Mouse (Mus musculus) heart, postnatal 10 days (tissue): ENCODE measurements around the gene Gm20388. TPM values are rescaled to one million over a fixed set of nuclear protein-coding genes. Genes with fewer than 3 reads are reported as not detected.

Experiments used
- DNase-seq, 2 experiments: peaks; one replicate each; pipeline ENCODE4 v3.0.0; 2021
- intact Hi-C: fragments of 180-260 bp; cut with DNase I; formaldehyde crosslinking; loops from one replicate; pipeline ENCODE4 v1.15.1; 2025
- total RNA-seq, 2 experiments: library from RNA; stranded (reverse); gene quantifications; 2 replicates each; pipeline ENCODE4 v1.2.3; 2021

Gm20388 gene
- total RNA-seq, 2 experiments from 2014 or later: 2.0 to 2.2 TPM

DNA sequence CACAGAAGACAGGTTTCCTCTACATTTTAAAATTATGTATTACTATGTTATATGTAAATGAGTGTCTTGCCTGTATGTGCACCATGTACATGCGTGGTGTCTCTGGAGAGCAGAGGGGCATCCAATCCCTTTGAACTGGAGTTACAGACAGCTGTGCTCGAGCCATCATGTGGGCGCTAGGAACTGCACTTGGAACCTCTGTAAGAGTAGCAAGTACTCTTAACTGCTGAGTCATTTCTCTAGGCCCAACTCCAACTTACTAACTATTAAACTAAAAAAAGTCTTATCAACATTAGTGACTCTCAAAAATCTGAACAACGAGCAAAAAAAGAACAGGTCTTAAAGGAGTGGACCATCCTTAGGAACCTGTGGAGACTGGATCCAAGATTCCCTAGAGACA lies 3065.4 kb downstream of the Gm20388 start:
- intact Hi-C loops: no loop called here

DNA sequence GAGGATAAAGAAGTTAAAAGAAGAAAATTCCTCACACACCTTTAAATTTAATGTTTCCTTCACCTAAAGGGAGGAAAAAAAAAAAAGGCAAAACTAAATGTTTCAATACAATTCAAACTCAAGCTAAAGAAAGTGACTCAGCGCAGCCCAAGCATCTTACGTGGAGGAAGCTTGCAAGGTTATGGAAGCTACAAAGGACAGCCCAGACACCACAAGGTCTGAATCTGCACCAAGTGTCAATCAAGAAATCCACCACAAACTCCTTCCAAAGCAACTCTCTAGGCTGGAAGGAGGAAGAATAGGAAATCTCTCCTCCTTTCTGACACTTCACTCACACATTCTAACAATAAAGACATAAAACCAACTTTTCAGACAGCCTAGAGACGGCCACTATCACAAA lies 3068.8 kb downstream of the Gm20388 start:
- intact Hi-C loops: loop anchor here (2.0 kb wide), 1 partner anchor 73 kb away; no protein-coding TSS in a partner anchor
- no peak for DNase-seq

More for the DNA sequence above, 3065.4 kb downstream of the Gm20388 start:
- no peak for DNase-seq

DNA sequence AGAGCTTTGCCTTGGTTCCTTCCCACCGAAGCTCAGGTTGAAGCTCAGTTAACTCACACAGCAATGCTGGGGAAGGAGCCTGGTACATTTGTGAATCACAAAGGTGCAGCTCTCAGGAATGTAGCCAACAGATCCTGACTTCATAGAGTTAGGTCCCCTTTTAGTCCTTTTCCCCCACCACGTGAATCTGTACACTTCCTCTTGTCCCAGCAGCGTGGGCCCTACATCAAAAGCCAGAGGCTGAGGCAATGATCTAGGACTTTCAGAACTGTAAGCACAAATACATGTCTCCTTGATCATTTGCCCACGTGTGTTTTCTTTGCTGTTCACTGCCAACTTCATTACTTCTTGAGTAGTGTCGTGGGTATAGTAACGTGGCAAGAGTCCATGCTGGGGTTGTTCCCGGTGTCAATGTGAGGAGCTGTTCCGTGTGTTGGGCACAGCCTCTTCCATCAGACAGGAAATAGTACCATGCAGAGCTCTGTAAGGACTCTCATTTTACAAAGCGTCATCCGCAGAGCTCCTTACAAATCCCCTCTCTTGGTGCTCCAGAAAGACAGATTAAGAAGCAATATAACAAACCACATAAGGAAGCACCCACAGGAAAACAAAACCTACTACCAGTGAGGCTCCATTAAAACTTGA lies 3069.3 kb downstream of the Gm20388 start:
- no peak for DNase-seq
- intact Hi-C loops: loop anchor here (2.0 kb wide), 1 partner anchor 73 kb away; no protein-coding TSS in a partner anchor

DNA sequence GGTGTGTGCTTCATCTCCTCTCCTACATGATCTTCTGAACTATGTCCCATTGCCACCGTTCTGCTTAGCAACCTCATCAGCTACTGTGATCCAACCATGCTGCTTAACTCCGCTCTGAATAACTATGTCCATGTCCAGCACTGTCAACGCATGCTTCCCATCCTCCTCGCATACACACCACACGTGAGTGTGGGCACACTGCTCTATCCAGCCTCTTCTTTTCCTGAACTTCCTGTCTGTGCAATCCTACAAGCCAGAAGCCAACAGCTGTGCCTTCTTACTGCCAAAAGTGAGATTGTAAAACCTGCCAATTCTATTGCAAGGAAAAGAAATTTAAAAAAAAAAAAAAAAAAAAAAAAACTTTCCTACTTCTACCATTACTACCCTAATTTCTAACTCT lies 3071.0 kb downstream of the Gm20388 start:
- intact Hi-C loops: no loop called here
- no peak for DNase-seq

DNA sequence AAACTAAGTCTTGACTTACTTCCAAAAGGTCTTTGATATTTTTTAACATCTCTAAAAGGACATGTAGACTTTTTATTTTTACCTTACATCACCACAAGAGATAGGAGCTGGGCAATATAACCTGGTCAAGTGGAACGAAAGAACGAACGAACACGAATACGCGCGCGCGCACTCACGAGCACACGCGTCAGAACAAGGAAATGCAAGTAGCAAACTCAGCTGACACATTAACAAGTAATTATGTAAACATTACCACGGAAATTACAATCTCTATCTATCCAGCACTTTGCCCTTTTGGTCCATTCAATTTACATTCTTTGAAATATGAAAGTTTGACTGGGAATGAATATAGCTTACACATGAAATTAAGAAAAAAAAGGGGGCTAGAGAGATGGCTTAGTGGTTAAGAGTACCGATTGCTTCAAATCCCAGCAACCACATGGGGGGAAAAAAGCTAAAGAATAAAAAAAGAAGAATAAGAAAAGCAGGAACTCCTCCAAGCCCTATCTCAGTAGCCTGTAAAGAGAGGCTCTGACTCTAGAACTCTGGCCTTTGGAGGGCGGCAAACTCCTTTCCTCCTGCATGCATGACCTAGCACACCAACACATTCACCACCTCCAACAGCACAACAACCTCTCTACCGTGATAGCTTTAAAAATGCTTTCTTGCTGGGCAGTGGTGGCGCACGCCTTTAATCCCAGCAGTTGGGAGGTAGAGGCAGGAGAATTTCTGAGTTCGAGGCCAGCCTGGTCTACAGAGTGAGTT lies 3072.7 kb downstream of the Gm20388 start:
- intact Hi-C loops: no loop called here

DNA sequence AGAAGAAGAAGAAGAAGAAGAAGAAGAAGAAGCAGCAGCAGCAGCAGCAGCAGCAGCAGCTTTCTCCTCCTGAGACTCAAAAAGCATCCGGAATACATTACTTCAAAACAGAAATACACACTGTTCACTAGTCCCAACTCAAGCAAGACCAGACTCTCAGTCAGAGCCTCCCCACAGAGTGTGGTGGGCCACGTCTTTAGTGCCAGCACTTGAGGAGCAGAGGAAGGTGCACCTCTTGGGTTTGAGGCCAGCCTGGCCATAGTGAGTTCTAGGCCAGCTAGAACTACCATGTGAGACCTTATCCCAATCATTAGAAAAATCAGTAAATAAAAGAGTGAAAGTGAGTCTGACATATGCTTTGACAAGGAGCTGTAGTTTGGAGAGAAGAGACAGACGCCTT lies 3073.5 kb downstream of the Gm20388 start:
- intact Hi-C loops: no loop called here
- DNase-seq: no peak

More for the DNA sequence above, 3072.7 kb downstream of the Gm20388 start:
- DNase-seq: no peak

DNA sequence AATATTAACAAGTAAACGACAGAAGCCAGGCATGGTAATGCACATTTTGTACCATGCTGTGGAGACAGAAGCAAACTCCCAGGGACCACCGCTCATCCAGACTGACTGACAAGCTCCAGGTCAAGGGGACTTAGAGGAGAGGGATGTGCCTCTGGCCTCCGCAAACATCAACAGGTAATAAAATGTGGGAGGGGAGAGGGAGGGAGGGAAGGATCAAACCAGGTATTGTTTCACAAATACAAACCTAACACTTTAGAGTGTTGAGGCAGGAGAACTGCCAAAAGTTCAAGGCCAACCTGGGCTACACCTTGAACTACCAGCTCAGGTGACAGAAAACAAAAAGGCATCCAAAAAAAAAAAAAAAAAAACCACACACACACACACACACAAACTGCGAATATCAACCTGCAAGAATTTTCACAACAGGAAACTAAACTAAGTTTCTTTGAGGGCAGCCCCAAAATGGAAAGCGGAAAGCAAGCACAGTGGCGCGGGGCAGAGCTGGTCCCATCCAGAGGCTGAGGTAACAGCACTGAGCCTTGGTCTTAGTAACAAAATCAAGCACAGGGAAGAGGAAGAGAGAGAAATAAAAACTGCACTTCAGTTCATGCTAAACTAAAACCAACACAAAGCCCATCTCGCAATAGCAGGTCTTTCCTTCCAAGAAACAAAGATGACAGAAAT lies 3076.0 kb downstream of the Gm20388 start:
- DNase-seq: no peak
- intact Hi-C loops: no loop called here

DNA sequence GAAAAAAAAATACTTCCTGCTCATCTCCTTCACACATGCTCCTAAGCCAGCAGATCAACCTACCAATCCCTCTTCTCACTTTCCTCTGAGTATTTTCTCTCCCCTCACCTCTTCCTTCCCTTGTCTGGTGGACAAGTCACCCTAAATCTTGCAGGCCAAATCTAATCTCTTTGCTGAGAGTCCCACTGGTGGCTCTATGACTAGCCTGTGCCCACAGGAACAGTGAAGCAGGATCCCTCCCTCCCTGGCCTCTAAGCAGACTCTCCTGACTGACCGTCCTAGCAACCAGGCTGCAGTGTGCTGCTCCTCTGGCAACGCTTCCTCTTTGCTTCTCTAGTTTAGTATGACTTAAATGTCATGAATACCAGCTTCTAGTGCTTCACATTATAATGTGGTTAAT lies 3076.6 kb downstream of the Gm20388 start:
- no peak for DNase-seq
- intact Hi-C loops: no loop called here

DNA sequence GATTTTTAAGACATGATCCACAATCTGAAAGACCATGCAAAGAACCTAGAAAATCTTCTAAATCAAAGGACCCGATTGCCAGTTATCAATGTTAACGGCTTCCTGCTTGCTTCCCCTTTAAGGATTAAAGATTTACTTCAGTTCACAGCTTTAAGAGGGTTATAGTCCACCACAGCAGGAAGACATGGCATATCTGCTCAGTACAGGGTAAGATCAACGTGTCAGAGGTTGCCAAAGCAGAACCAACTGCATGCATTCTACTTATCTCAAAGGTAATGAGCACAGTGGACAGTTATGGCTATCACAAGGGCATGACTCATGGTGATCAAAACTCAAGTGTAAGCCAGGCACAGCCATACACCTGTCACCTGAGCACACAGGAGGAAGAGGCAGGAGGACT lies 3078.3 kb downstream of the Gm20388 start:
- intact Hi-C loops: no loop called here
- DNase-seq: no peak

DNA sequence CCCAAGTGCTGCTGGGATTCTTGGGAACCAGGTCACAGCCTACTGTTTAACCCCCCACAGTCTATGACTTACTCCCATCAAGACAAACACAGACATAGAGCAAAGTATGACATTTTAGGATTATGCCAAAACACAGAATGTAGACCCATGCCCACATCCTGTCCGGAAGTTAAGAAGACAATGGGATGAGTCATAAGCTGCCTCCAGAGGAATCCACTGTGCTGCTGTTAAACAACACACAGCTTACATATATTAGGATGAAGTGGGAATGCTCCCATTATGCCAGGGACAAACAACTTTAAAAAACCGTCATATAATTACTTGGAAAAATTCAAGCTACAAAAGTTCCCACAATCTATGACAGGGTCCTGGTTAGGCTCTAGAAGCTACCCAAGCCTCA lies 3079.3 kb downstream of the Gm20388 start:
- no peak for DNase-seq
- intact Hi-C loops: no loop called here

DNA sequence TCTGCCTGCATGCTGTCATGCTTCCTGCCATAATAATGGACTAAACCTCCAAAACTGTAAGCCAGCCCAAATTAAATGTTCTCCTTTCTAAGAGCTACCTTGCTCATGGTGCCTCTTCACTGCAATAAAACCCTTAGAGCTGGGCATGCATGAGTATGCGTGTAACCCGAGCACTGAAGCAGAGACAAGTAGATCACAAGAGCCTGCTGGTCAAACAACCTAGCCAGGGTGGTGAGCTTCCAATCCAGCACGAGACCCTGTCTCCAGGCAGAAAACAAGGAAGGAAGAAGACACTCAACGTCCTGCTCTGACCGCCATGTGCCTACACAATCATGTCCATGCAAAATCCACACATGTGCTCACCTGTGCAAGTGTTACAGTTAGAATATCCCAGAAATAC lies 3080.7 kb downstream of the Gm20388 start:
- intact Hi-C loops: no loop called here
- no peak for DNase-seq

DNA sequence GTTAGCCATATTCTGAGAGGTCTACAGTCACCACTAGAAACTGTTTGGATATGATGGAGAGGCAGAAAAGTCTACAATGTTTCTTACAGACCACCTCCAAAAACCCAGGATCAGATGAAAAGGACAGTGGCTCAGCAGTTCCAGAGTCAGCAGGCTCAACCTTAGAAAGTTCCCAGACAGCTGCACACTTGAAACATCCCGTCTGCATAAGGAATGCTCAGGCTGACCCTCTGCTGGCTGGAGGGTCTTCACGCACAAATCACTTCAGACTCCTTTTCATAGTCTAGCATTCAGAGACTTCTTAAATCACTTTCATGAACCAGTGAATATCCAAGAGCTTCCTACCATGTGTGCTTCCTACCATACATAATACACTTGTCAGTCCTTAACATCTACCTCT lies 3081.7 kb downstream of the Gm20388 start:
- intact Hi-C loops: no loop called here

DNA sequence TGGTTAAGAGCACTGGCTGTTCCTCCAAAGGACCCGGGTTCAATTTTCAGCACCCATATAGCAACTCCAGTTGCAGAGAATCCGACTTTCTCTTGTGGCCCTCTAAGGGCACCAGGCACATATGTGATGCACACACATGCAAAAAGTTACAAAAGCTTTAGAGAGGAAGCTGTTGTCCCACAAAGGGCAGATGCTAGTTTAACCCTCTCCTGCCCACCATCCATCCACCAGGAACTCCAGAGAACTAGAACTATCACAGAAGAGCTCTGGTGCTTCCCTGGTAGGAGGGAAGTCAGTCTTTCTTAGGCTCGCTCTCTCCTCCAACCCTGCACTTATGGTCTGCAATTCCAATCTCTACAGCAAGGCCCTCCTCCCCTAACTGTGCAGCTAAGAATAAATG lies 3082.4 kb downstream of the Gm20388 start:
- DNase-seq: no peak
- intact Hi-C loops: no loop called here

More for the DNA sequence above, 3081.7 kb downstream of the Gm20388 start:
- DNase-seq: no peak

DNA sequence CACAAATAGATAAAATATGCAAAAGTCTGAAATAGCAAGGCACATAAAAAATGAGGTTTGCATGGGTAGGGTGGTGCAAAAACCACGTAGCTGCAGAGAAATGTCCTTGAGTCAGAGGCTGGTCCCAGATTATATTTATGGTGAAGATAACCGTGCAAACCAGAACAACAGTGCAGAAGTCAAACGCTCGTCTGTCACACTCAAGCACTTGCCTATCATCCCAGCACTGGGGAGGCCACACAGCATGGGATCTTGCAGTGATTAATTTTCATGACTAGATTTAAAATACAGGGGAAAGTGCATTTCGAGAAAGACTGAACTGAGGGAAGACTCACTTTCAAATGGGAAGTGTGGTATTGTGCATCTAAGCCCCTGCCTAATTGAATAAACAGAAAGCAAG lies 3083.1 kb downstream of the Gm20388 start:
- intact Hi-C loops: no loop called here
- no peak for DNase-seq

DNA sequence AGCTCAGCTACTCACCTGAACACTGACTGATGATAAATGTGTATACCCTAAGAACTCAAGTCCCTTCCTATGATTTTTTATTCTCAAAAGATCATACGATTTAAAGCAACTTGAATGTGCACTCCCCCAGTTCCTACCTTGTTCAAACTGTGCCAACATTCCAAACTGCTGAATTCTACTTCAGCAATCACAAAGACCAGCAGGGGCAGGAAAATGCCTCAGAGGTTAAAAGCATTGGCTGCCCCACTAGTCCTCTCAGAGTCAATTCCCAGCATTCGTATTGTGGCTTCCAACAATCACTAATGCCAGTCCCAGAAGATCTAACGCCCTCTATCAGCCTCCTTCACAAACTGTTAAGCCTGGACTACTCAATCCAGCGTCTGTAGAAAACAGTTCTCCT lies 3087.3 kb downstream of the Gm20388 start:
- DNase-seq: no peak
- intact Hi-C loops: no loop called here

DNA sequence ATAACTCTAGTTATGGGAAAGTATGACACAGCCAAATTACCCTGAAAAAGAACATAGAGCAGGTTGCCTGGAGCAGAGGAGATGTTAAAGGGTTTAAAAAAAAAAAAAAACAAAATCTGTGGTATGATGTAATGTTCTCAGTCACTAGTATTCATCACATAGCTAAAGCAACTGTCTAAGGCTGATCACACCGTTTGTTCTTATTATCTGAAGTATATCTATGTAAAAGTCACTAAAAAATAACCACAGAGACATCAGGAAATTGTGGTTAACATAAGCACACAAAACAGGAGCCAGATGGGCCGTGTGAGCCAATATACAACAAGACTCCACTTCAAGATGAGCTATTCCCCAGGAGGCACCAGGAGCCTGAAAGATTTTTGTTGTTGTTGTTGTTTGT lies 3089.7 kb downstream of the Gm20388 start:
- intact Hi-C loops: loop anchor here (5.0 kb wide), 1 partner anchor 37 kb away; no protein-coding TSS in a partner anchor

DNA sequence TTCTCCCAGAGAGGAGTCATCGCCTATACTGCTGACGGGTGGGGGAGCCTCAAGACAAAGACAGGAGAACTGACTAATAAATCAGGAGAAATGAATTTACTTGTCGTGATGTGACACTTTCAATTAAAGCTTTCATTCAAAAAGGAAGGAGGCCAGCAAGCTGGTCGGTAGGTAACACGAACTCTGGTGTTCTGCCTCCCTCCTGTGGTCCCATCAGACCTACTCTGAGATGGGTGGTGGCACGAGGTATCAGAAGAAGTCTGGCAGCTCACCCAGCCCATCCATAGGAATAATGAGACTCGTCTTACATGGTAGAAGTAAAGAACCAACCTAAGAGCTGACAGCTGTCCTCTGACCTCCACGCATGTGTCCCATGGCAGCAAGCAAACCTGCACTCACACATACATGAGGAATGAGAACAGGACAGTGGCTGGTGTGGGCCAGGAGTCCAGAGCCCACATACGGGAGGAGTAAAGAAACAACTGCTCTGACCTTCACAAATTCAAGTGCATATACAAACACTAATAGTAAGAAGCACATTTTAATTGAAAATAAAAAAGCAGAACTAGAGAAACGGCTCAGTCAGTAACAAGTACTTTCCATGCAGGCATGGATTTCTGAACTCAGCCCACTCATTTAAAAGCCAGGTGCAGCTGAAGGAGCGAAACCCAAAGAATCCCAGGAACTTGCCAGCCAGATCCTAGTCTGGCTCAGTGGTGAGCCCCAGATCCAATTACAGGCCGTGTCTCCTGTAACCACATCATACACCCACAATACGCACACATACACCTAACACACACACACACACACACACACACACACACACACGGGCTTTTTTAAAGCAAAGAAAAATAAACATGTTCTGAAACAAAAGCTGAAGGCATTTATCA lies 3093.6 kb downstream of the Gm20388 start:
- DNase-seq: no peak
- intact Hi-C loops: loop anchor here (5.0 kb wide), 1 partner anchor 33 kb away; no protein-coding TSS in a partner anchor

More for the DNA sequence above, 3089.7 kb downstream of the Gm20388 start:
- no peak for DNase-seq

DNA sequence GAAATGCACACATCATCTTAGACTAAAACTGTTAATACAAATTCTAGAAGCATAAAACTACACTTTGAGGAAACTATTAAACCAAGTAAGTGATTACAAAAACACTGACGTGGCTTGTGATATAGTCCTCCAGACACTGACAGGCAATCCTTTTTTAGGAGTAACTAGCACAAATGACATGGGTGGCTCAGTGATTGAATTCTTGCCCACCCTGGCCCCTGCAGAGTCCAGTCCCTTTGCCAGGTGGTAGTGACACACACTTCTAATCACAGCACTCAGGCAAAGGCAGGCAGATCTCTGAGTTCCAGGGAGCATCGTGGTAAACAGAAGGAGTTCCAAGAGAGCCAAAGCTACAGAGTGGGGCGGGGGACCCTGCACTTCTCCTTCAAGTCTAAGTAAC lies 3094.7 kb downstream of the Gm20388 start:
- intact Hi-C loops: no loop called here
- DNase-seq: no peak

DNA sequence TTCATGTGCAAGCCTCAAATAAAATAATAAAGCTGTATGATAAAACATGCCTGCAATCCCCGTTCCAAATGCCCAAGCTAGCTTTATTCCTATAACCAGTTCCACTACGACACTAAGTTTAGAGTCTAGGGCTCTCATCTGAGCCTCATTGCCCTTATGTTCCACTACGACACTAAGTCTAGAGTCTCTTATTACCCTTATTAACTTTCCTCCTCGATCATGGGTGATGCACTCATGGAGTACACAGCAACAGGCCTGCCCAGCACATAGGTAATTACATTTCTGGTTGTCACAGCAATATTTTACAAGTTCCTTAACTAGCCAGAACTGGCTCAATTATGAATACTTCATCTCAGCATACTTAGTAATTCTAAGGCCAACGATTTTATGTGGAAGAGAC lies 3095.2 kb downstream of the Gm20388 start:
- DNase-seq: no peak
- intact Hi-C loops: no loop called here

DNA sequence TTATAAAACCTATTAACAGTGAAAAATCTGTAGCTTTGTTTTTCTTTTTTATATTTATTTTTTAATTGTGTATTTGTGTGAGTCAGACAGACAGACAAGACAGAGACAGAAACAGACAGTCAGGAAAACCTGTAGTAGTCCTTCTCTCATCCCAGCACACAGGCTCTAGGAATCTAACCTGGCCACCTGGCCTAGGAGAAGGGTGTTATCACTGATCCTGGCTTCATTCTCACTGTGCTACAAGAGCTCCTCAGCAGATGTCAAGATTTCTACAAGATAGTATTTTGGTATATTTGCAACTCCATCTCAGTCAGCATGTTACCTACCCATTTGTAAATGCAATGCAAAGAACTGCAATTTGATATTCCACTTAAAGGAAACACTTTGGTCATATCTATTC lies 3100.7 kb downstream of the Gm20388 start:
- intact Hi-C loops: no loop called here
- DNase-seq: no peak

DNA sequence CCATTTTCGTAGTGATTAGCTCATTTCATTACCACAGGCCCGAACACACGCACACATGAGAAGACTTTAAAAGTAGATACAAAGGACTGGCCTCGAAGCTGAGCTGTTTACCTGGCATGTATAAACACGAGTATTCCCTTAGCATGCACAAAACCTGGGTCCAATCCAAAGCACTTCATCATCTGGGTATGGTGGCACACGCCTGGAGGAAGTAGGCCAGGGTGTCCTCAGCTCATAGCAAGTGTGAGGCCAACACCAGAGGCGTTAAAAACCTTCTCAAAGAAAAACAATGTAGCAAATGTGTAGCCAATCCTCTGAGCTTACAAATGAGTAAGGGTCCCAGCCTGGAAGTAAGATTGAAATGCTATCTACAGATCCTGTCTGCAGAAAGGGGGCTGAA lies 3103.8 kb downstream of the Gm20388 start:
- intact Hi-C loops: no loop called here
- DNase-seq: no peak
